Mouse (Mus musculus) hindbrain, embryonic 15.5 days (tissue): ENCODE measurements at regions not wholly inside any gene's neighbourhood (a gene's known extent, or its start where the extent isn't known, plus 50 kb on each side); places are given as distances from the start of the nearest gene placed in this dataset.

Experiments used
- ATAC-seq: fragments of 200-750 bp; cut with Nextera tagmentation; 2 replicates; pipeline ENCODE4 v1.8.0; 2017; ENCODE audit warnings: low read depth, moderate number of reproducible peaks, moderate TSS enrichment; ENCODE audit not compliant: low FRiP score
- H3K27ac ChIP-seq: fragments of 300-500 bp; sonication (generic); replicated peaks from 2 replicates; pipeline ENCODE4 v1.5.1; 2015; ENCODE audit warnings: mild to moderate bottlenecking, inconsistent platforms
- H3K27me3 ChIP-seq: fragments of 300-500 bp; sonication (generic); 2 replicates; pipeline ENCODE4 v1.6.1; 2015; ENCODE audit warnings: control low read depth, inconsistent platforms
- H3K36me3 ChIP-seq: fragments of 300-500 bp; sonication (generic); 2 replicates; pipeline ENCODE4 v1.6.1; 2015; ENCODE audit warnings: control low read depth, inconsistent platforms
- H3K4me1 ChIP-seq: fragments of 300-500 bp; sonication (generic); replicated peaks from 2 replicates; pipeline ENCODE4 v1.6.1; 2015; ENCODE audit warnings: control low read depth, inconsistent platforms
- H3K4me2 ChIP-seq: fragments of 300-500 bp; sonication (generic); 2 replicates; pipeline ENCODE4 v1.6.1; 2015; ENCODE audit warnings: moderate library complexity, mild to moderate bottlenecking, inconsistent platforms
- H3K4me3 ChIP-seq: fragments of 300-500 bp; sonication (generic); 2 replicates; pipeline ENCODE4 v1.5.1; 2015; ENCODE audit warnings: mild to moderate bottlenecking, inconsistent platforms
- H3K9ac ChIP-seq: fragments of 300-500 bp; sonication (generic); 2 replicates; pipeline ENCODE4 v1.6.1; 2015; ENCODE audit warnings: inconsistent platforms
- H3K9me3 ChIP-seq: fragments of 300-500 bp; sonication (generic); 2 replicates; pipeline ENCODE4 v1.6.1; 2016; ENCODE audit warnings: control low read depth, inconsistent platforms
- whole genome bisulfite sequencing: fragments of 180-500 bp; shearing (Covaris S2); methylation state at CpG from one replicate; pipeline ENCODE4 v1.1.7; 2015; 5-methylcytosine and 5-hydroxymethylcytosine counted together

DNA sequence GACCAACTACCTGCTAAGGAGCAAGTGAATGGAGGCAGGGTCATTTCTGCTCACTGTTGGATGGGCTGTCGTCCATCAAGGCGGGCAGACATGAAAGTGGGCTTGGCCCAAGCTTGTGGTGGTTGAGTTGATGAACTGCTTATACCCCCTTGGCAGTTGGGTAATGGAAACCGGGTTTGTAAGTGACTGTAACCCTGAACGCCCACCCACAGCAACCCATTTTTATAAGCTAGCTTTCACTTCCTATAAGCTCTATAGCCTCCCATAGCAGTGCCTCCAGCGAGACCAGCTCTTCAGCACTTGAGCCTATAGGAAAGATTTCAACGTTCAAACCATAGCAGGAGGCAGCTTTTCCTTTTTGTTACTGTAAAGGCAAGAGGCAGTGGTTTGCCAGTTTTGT, 116.2 kb downstream of the Mbl2 start:
- no peak for ATAC-seq
- H3K4me3 ChIP-seq: no peak overlapping the region

DNA sequence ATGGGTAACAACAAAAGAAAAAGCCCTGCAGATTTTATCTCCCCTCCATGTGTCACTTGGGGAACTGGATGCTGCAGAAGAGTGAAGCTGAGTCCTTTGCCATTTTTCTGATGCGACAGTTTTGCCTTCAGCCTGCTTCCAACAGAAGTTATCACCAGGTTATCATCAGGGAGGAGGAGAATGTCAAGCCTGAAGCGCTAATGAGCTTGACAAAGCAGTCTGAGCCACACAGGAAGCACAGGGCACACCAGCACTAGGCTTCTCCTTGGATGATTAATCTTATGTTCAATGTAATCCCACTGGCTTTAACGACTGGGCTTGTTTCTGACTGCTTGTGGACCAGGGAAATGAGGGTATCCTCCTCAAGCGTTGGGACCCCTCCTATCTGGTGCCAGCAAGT, 122.2 kb downstream of the Mbl2 start:
- H3K4me3 ChIP-seq: no peak overlapping the region
- WGBS: 46% methylated on average over 4 of the region's 4 CpGs
- no peak for ATAC-seq
- H3K36me3 ChIP-seq: no peaks in the 10 kb centered on the region
- no peak overlapping the region for H3K4me2 ChIP-seq
- no peaks in the 10 kb centered on the region for H3K27me3 ChIP-seq
- H3K9me3 ChIP-seq: no peaks in the 10 kb centered on the region
- no peak overlapping the region for H3K27ac ChIP-seq
- no peak overlapping the region for H3K9ac ChIP-seq
- H3K4me1 ChIP-seq: no peaks in the 10 kb centered on the region

More for the DNA sequence above, 116.2 kb downstream of the Mbl2 start:
- Histone ChIP-seq H3K9me3 (no peaks in the 10 kb centered on the region), H3K36me3 (no peaks in the 10 kb centered on the region), H3K4me1 (no peaks in the 10 kb centered on the region), H3K27me3 (no peaks in the 10 kb centered on the region), H3K9ac (no peak overlapping the region), H3K4me2 (no peak overlapping the region), H3K27ac (no peak overlapping the region)
- WGBS: 82% methylated on average over 6 of the region's 6 CpGs

DNA sequence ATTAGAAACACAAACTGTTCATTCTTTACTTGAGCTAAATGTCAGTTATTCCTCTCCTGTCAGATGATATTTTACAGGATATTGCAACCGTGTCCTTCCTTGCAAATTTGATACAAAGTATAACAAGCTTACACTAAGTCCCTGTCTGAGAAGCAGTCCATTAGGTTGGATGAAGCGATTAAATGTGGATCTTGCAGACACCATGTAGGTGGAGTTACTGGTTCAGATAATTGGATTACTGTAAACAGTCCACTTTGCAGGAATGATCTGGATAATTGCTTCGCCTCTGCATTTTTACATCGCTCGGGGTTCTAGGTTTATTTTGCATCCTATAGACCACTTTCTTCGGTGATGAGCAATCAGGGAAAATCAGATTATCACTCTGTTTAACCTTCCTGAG, 126.2 kb downstream of the Mbl2 start:
- Histone ChIP-seq H3K27ac (no peak overlapping the region), H3K9ac (no peak overlapping the region), H3K4me2 (no peak overlapping the region), H3K27me3 (no peaks in the 10 kb centered on the region), H3K4me3 (no peak overlapping the region), H3K9me3 (no peaks in the 10 kb centered on the region), H3K4me1 (no peaks in the 10 kb centered on the region), H3K36me3 (no peaks in the 10 kb centered on the region)
- no peak for ATAC-seq
- 79% methylated on average over 6 of the region's 6 CpGs for WGBS

DNA sequence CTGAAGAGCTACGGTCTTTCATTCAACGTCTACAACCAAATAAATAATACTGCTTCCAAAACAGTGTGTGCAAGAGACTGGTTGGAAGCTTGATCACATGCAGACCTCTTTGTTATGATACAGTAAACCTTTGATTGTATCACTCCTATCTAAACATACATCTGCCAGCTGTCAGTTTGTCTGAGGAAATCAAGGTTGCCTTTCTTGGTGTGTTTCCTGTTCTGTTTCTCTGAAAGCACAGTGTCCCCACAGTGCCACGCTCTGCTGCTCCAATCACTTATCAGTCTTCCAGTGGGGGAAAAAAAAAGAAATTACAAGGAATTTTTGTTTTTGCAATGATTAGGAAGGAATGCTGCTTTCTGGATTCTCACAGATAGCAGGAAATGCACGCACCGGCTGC, 139.2 kb downstream of the Mbl2 start:
- Histone ChIP-seq H3K27ac (no peak overlapping the region; the same call in 1 of the 2 replicates), H3K9ac (no peak overlapping the region), H3K4me3 (no peak overlapping the region), H3K4me1 (0 out of 2 replicates have a peak, but pooled peaks cover 3% of the 10 kb centered on the region), H3K9me3 (no peaks in the 10 kb centered on the region), H3K4me2 (no peak overlapping the region), H3K27me3 (no peaks in the 10 kb centered on the region), H3K36me3 (no peaks in the 10 kb centered on the region)
- WGBS: 73% methylated on average over 5 of the region's 5 CpGs
- ATAC-seq: no peak

DNA sequence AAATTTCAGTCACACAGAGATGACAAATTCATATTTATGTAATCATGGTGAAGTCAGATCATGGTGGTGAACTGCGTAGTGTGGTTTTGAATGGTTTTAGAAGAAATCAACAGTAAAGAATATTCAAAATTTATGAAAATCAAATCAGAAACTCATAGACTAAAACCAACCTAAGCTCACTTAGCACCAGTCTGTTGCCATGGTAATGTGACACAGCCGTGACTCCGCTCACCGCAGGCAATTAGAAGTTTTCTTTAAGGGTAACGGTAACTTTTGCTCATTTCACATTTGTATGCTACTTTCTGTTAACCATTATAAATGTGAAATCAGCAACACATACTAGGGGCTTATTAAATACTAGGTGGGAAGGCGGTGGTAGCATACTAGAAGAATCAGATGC, 147.0 kb downstream of the Mbl2 start:
- no peak overlapping the region for H3K27ac ChIP-seq
- H3K36me3 ChIP-seq: no peaks in the 10 kb centered on the region
- no peaks in the 10 kb centered on the region for H3K4me1 ChIP-seq
- H3K4me3 ChIP-seq: no peak overlapping the region
- H3K4me2 ChIP-seq: no peak overlapping the region
- 53% methylated on average over 6 of the region's 6 CpGs for WGBS
- no peaks in the 10 kb centered on the region for H3K27me3 ChIP-seq
- no peak for ATAC-seq
- H3K9me3 ChIP-seq: no peaks in the 10 kb centered on the region
- no peak overlapping the region for H3K9ac ChIP-seq

DNA sequence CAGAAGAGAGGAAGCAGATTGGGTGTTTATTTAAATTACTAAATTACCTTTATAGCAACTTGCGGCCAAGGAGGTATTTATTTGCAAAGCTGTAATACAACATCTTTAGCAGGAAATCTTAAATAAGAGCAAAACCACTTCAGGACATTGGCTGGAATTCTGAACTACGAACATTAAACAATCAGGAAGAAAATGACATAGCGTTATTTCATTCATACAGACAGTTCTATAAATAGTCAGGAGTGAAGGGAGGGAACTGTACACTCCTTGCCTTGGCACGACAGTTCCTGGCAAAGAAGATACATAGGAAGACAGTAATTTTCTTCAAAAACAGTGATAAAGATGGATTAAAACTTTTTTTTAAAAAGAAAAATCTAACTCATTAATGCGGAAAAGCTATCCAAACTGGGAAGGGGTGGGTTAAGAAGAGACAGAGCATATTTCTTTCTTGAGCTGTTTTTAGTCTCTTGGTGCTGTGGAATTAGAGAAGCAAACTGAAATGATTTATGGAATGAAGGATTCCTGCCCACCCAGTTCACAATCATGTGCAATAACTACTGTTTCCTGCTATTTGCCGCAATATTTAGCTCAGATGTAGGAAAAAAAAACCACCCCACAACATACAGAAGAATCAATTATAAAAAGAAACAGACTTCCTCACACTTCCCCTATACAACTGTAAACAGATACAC, 147.9 kb downstream of the Mbl2 start:
- no peak overlapping the region for H3K4me3 ChIP-seq
- H3K27me3 ChIP-seq: no peaks in the 10 kb centered on the region
- H3K36me3 ChIP-seq: no peaks in the 10 kb centered on the region
- no peak overlapping the region for H3K4me2 ChIP-seq
- WGBS: 74% methylated on average over 6 of the region's 6 CpGs
- ATAC-seq: no peak
- H3K27ac ChIP-seq: no peak overlapping the region
- H3K4me1 ChIP-seq: no peaks in the 10 kb centered on the region
- H3K9ac ChIP-seq: no peak overlapping the region
- no peaks in the 10 kb centered on the region for H3K9me3 ChIP-seq

DNA sequence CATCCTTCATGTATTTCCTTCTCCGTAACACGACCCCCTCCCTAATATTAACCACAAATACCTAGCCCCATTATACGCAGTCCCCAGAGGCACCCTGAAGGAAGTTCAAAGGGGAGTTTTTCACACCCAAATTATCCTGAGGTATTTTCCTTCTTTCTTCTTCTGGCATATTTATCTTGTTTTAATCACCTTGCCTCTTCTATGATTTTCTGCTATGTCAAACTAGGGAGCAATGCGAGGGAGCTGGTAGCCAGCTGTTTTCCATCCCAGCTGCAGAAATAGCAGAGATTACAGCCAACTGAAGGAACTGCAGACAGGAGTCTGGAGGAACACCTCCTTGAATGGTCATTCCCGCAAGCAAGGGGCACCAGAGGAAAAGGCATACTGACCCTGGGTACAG, 155.7 kb downstream of the Dkk1 start:
- H3K4me3 ChIP-seq: no peak overlapping the region
- H3K9me3 ChIP-seq: no peaks in the 10 kb centered on the region
- H3K9ac ChIP-seq: no peak overlapping the region
- H3K4me2 ChIP-seq: no peak overlapping the region
- 75% methylated on average over 5 of the region's 5 CpGs for WGBS
- H3K27ac ChIP-seq: no peak overlapping the region
- no peaks in the 10 kb centered on the region for H3K4me1 ChIP-seq
- H3K36me3 ChIP-seq: no peaks in the 10 kb centered on the region
- H3K27me3 ChIP-seq: no peaks in the 10 kb centered on the region
- ATAC-seq: no peak

DNA sequence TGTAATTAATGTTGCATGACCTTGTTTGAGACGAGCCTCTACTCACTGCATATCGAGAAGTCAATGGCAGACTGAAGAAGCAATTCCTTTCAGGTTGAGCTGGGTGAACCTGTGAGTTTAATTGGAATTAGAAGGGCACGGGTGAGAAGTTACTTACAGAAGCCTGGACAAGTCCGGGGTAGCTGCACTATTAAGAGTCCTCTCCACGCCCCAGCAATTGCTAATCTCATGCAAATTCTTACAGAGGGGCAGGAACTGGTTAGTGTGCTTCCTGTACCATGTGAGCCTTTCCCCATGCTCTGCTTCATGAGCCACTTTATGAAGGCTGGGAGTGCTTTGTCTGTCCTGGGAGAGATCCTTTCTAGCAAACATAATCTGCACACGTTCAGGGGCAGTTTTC, 142.5 kb downstream of the Dkk1 start:
- Histone ChIP-seq H3K9ac (no peak overlapping the region), H3K4me1 (no peaks in the 10 kb centered on the region), H3K27me3 (no peaks in the 10 kb centered on the region), H3K4me3 (no peak overlapping the region), H3K4me2 (no peak overlapping the region), H3K9me3 (no peaks in the 10 kb centered on the region), H3K27ac (no peak overlapping the region), H3K36me3 (no peaks in the 10 kb centered on the region)
- ATAC-seq: no peak
- WGBS: 68% methylated on average over 6 of the region's 6 CpGs

DNA sequence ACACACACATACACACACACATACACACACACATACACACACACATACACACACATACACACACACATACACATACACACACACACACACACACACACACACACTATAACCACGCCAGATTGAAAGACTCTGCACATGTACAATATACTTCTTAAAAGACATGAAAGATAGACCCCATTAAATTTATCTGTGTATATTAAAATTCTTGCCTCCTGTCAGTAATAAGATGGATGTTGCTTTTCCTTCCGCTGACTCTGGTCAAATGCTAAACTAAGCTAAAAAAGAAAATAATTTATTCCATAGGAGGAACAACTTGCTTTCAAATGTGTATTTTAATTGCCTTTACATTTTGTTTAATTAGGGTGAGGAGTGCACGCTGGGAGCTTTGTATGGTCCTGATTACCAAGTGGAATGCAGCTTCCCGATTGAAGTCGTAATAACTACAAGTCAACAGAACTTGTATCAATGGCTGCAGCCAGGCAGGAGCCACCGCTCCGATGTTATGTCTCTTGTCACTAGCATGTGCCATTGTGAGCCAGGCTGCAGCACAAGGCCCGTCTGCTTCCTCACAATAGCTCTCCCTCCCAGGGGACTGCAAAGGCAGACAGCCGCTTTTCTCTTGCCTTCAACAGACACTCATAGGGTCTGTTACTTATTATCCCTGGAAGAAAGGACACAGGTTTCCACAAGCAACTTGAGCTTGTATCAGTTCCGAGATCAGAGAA, 129.7 kb downstream of the Dkk1 start:
- Histone ChIP-seq H3K4me3 (0 out of 2 replicates have a peak overlapping the region, but pooled peaks have one; percentile 4), H3K9ac (no peak overlapping the region)
- peak; percentile 88 for ATAC-seq

DNA sequence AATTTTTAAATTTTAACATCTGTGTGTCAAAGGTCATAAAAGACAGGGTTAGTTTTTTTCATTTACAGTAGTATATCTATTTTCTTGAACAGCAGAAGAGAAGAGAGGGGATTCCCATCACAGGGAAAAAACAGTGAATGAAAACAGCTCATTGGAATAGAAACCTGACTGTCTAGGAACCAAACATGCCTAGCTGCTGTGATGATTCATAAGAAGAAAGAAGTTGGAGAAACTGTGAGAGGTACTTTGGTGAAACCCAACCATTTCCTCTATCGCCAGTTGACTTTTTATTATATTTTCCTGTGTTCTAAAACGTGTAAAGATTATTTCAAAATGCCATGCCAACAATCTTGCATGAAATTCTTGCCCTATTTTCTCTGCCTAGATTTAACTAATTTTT, 123.8 kb downstream of the Dkk1 start:
- H3K9ac ChIP-seq: no peak overlapping the region
- H3K4me2 ChIP-seq: no peak overlapping the region
- 89% methylated on average over 2 of the region's 2 CpGs for WGBS
- H3K36me3 ChIP-seq: no peaks in the 10 kb centered on the region
- H3K27me3 ChIP-seq: no peaks in the 10 kb centered on the region
- no peak overlapping the region for H3K4me3 ChIP-seq
- ATAC-seq: no peak
- H3K4me1 ChIP-seq: no peaks in the 10 kb centered on the region
- H3K9me3 ChIP-seq: no peaks in the 10 kb centered on the region
- H3K27ac ChIP-seq: no peak overlapping the region

More for the DNA sequence above, 129.7 kb downstream of the Dkk1 start:
- Histone ChIP-seq H3K4me1 (peaks cover 5% of the 10 kb centered on the region), H3K27me3 (no peaks in the 10 kb centered on the region), H3K4me2 (peak overlapping the region; percentile 43), H3K36me3 (no peaks in the 10 kb centered on the region), H3K27ac (no peak overlapping the region; the same call in 1 of the 2 replicates), H3K9me3 (no peaks in the 10 kb centered on the region)
- WGBS: 8% methylated on average over 10 of the region's 10 CpGs

DNA sequence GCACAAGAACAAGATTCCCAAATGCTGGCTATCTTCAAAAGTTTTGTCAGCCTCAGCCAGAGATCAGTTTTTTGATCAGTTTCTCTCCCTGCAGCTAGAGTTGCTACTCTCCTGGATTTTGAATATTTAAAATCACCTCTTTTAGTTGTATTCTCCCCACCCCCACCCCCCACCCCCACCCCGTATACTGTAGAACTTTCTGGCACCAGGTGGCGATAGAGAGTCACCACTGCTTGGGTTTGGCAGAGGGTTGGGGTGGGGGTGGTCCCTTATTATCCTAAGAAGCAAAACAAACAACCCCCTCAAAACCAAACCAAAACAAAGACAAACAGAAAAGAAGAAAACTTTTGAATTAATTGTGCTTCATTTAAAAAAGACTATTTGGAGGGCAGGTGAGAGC, 122.0 kb downstream of the Dkk1 start:
- H3K4me1 ChIP-seq: no peaks in the 10 kb centered on the region
- no peak overlapping the region for H3K27ac ChIP-seq
- H3K9ac ChIP-seq: no peak overlapping the region
- no peak overlapping the region for H3K4me2 ChIP-seq
- no peak for ATAC-seq
- WGBS: 9% methylated on average over 2 of the region's 2 CpGs
- no peaks in the 10 kb centered on the region for H3K9me3 ChIP-seq
- H3K4me3 ChIP-seq: no peak overlapping the region
- no peaks in the 10 kb centered on the region for H3K36me3 ChIP-seq
- no peaks in the 10 kb centered on the region for H3K27me3 ChIP-seq

DNA sequence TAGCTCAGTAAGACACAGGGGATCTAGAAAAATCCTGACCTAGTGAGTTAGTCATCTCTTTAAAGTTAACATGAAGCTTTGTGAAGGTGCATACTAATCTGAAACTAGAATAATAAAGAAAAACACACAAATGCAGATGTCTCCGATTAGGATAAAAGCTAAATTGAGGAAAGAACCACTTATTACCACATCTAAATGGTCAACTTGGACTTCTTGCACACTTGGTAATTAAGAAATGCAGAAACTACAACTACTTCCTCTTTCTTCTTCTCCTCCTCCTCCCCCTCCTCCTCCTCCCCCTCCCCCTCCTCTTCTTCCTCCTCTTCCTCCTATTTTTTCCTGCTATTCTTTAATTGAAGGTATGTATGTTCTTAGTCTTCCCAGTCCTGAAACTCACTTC, 116.3 kb downstream of the Dkk1 start:
- no peak overlapping the region for H3K4me3 ChIP-seq
- no peak overlapping the region for H3K27ac ChIP-seq
- no peak for ATAC-seq
- no peak overlapping the region for H3K4me2 ChIP-seq
- H3K9ac ChIP-seq: no peak overlapping the region
- no peaks in the 10 kb centered on the region for H3K4me1 ChIP-seq
- H3K36me3 ChIP-seq: no peaks in the 10 kb centered on the region
- WGBS: 100% methylated on average over 1 of the region's 1 CpGs
- no peaks in the 10 kb centered on the region for H3K27me3 ChIP-seq
- H3K9me3 ChIP-seq: no peaks in the 10 kb centered on the region
